Mouse (Mus musculus): ENCODE results near the gene Susd4.

Susd4 gene

DNA sequence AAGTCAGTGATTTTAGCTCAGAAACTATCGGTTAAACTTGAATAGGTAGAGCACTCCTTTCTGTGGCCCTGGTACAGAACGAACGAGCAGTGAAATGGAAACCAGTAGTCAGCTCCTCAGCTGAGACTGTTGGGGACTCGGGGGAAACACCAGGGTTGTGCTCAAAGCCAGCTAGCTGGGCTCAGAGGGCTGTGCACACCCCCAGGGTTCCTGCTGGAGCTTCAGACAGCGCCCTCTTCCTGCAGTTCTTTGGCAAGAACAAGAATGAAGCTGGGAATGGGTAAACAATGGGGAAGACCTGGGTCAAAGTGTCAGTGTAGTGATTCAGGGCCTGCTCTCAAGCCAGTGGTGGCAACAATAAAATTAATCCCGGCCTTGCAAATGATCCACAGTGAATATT lies 88.5 kb downstream of the Susd4 start:
- no peak for DNase-seq (ENCODE audit: low read depth, low spot score)

DNA sequence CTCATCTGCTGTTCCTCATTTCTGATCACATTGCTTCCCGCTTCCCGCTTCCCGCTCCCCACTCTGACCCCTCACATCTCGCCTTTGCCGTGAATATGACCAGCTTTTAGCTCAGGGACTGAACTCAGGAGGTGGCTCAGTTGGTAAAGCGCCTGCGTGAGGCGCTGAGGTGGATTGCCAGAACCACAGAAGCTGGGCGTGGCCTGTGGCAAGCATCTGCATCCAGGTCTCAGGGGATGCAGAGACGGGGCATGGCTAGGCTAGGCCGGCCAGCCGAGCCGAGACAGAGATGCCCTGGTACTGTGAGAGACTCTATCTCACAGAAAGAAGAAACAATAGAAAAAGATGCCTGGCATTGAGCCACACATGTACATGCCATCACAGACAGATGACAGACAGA lies 93.0 kb downstream of the Susd4 start:
- DNase-seq (ENCODE audit: low read depth, low spot score), result no peak

DNA sequence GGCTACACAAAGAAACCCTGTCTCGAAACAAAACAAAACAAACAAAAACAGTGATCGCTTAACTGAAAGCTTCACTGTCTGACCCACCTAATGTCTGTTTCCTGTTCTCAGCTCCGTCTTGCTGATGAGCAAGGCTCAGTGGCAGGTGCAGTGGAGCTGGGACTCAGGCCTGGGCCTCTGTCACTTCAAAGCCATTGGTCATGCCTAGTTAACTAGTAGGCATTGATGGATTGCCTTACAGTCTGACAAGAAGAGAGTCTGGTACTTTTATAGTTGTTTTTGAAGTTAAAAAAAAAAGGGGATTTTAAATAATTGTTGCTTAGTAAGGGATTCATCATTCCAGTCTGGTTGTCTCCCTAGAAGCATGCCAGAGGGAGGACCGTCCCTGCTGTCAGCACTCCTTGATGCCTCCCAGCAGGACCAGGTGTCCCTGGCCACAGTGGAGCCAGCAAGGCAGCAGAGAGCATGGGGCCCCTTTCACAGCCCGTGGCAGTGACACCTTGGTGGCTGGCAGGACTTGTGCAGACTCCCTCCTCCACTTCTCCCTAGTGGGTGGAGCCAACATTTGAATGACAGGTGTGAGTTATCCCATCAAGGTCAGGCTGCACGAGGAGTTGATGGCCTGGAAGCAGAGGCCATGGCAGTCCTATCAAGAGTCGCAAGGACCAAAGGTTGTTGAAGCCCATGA lies 98.2 kb downstream of the Susd4 start:
- peak; percentile 9 for DNase-seq (ENCODE audit: low read depth, low spot score)

DNA sequence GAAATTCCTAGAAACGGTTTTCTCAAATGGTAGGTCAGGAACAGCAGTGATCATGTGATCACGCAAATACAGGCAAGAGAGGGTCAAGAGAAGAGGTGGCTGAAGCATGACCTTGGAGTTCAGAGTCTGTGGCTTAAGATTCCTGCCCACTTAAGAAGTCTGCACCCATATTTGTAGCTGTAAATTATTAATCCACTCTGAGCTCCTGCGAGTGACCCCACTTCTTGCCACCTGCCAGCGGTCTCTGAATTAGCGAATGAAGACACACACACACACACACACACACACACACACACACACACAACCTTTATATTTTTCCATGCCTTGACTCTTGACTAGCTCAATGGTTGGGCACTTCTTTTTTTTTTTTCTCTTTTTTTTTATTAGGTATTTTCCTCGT lies 99.7 kb downstream of the Susd4 start:
- no peak for DNase-seq (ENCODE audit: low read depth, low spot score)

DNA sequence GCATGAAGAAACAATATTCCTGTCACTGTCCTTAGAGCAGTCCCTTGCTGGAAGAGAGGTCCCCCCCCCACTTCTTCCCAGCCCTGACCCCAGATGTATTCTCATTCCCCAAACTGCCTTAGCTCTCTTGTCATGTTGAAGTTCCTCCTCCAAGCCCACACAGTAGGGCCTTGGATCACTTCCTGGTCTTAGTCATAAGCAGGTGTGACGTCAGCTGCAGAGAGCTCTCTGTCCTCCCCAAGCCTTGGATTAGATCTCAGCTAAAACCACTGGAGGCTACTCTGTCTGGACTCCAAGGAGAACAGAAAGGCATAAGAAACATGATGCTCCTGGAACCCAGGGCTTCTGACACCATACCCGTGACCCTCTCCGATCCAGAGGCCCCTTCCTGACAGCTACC lies 104.2 kb downstream of the Susd4 start:
- DNase-seq (ENCODE audit: low read depth, low spot score), result no peak

DNA sequence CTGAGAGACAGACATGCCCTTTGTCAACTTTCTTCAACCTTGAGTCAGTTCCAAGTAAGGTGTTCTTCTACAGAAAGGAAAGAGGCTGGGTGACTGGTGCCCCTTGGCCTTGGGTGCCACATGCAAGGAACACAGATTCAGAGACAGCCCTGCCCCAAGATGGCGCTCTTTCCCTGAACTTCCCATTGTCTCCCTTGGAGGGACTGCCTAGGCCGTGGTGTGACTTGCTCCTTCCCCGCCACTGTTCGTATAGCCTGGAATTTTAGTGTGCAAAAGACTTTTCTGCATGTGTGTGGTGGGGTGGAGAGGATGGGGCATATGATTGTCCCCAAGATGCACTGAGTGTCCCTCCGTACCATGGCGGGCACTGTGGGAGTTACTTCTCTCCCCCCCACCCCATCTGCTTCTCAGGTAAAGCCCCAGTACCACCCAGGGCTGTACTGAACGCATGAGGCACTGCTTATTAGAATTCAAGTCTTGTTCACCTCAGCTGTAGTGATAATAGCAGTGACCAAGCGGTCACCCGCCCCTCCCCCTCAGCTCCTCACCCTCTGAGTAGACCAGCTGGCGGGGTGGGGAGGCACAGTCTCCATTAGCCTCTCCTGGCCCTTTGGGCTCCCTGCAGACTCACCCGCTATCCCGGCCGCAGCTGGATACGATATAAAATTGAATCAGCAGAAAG lies 104.9 kb downstream of the Susd4 start:
- no peak for DNase-seq (ENCODE audit: low read depth, low spot score)

DNA sequence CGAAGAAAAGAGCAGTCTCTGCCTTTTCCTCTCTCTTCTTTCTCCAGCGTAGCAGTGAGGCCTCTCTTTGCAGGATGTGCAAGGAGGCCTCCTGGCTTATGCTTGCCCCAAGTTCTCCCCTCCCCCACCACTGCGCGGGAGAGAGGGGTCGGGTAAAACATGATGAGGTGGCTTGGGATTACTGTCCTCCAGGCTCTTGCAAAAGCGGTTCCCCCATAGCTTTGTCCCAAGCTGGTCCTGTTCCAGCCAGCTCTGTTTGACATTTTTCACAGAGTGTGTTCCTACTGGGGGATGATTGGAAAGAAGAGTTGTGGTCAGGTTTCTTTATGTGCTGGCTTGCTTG lies 105.4 kb downstream of the Susd4 start:
- no peak for DNase-seq (ENCODE audit: low read depth, low spot score)

DNA sequence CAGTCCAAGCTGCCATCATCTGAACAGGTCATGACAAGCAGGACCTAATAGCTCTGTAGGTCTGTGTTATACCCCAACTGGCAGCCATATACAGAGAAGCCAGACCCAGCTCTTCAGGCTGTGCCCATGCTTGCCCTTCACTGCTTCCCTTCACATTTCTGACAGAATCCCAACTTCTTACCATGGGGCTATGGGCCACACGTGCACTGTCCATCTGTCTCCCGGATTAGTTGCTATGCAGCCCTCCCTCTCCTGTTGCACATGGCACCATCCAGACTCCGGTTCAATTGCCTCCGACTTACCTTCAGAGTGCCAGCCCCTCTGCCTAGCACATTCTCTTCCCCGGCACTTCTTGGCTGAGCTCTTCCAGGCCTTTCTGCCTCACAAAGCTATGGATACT lies 114.5 kb downstream of the Susd4 start:
- no peak for DNase-seq (ENCODE audit: low read depth, low spot score)

DNA sequence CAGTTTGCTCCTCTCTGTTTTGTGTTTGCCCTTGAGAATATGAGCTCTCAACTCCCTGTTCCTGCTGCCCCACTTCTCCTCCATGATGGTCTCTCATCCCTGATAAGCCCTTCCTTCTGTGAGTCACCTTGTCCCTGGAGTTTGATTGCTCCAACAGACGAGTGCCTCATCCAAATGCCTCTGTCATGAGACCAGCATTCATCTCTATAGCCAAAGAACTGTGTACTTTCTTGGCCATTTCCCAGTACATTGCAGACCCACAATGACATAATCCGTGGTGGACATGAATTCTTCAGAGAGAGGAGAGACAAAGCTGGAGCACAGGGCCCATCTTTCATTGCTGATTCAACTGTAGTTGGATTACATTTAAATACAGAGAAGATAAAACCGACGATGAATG lies 115.1 kb downstream of the Susd4 start:
- DNase-seq (ENCODE audit: low read depth, low spot score), result no peak

DNA sequence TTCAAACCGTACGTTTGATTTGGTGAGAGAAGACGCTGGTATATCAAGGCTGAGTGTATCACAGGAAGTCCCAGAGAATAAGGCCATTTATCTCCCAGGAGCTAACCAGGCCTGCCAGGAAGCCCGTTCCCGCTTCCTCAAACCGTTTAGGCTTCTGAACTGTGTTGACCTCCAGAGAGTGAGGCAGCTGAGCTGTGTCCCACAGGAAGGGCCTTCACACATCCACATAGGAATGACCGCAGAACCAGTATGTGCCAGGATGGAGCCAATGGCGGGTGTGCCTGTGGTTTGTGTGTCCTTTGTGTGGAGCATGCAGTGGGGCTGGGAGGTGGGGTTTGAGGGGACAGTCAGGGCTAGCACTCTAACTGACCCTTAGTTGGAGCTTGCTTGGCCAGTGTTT lies 117.6 kb downstream of the Susd4 start:
- no peak for DNase-seq (ENCODE audit: low read depth, low spot score)

DNA sequence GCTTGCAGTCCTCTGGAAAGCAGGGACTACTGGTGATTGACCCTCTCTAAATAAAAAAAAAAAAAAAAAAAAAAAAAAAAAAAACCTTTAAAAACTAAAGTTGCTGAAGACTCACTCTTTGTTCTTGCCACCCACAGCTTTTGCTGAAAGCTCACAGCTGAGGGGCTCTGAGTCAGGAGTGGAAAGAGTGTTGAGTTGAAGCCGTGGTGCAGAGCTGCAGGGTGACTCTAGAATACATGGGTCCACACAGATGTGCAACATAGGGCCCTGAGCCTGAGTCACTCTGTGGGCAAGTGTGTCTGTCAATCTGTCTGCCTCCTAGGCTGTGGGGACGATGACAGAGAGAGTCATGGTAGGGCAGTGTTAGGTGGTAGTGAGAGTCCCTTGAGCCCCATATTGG lies 119.0 kb downstream of the Susd4 start:
- no peak for DNase-seq (ENCODE audit: low read depth, low spot score)

DNA sequence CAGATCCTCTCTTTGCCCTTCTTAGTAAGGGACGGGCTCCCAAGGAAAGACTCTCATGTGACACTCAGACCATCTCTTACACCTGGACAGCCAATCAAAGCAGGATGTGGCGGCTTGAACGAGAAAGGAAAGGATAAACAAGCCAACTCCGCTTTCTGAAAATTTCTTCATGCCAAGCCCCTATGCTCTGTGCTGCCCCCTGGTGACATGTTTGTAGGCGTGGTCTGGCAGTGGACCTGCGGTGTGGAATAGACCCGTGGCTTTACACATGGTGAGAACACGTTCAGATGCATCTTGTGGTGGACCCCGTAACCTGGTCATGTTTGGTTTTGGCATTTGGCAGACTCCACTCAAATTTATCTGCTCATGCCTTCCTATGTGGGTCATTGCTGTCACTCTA lies 132.0 kb downstream of the Susd4 start:
- DNase-seq (ENCODE audit: low read depth, low spot score), result peak; percentile 44

DNA sequence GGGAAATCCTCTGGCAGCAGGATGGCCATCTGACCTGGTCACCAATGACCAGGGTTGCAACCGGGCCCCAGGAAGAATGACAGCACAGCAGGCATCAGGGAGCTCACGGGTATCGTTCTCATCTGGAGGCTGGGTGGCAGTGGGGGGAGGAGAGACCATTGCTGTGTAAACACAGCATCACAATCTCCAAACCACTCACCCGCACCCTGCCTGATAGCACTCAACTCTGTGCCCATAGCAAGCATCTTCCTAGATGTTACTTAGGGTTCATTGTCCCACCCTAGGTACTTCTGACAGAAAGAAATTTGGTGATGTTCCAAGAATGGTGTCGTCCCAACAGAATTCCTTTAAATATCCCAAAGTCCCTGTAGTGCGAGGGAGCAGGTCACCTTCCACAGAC lies 133.4 kb downstream of the Susd4 start:
- DNase-seq (ENCODE audit: low read depth, low spot score), result no peak

DNA sequence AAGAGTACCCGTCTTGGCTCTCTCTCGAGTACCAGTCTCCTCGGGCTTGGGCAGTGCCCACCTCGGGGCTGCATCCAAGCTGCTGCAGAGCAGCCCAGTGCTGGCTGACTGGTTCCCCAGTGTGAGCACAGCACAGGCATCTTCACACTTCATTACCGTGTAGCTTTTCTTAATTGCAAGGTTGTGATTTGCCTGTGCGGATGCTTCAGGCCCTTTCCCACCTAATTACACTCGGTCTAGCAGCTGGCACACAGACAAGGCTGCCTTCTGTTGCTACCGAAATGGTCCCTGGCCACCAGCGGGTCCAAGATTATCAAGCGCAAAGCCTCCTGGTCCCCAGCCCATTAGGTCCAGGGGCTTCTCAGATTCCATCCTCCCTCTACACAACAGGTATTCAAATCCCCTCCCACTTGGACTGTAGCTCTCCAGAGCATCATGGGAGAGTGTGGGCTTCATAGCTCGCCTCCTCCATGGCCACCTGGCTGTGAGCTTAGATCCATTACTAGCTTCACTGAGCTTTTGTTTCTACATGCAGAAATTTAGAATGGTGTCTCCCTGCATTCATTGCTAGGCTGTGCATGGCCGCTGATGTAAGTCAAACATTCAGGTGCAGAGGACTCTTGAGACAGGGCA lies 134.0 kb downstream of the Susd4 start:
- no peak for DNase-seq (ENCODE audit: low read depth, low spot score)

DNA sequence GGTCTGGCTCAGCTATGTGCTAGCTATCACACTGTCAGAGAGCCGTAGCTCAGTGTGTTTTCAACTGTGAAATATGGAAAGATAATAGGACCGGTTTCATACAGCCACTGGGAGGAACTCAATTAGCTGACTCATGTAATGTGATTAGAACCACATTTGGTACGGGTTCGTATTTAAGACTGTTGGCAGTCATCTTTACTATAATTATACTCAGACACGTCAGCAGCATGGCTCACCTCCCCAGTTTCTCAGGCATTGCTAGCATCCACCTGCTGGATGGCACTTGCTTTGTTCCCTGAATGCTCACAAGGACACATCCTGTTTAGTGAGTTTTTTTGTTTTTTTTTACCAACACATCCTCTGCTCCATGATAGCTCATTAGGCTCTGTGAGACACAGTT lies 138.4 kb downstream of the Susd4 start:
- no peak for DNase-seq (ENCODE audit: low read depth, low spot score)

DNA sequence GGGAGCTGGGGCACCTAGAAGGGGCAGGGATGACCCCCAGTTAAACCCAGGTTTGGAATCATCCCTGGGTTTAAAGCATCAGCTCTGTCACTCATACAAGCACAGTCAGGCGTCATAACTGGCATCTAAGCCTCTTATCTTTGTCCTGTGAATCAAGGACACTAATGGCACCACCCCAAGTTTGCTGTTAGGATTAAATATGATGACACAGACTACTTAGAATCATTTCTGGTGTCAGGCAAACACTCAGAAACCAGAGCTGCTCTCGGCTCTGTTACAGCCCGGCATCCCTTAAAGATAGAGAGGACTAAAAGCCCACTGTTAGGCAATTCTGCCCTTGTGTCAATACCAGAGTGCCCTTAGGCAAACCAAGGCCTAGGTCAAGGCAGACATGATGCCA lies 139.2 kb downstream of the Susd4 start:
- DNase-seq (ENCODE audit: low read depth, low spot score), result no peak

DNA sequence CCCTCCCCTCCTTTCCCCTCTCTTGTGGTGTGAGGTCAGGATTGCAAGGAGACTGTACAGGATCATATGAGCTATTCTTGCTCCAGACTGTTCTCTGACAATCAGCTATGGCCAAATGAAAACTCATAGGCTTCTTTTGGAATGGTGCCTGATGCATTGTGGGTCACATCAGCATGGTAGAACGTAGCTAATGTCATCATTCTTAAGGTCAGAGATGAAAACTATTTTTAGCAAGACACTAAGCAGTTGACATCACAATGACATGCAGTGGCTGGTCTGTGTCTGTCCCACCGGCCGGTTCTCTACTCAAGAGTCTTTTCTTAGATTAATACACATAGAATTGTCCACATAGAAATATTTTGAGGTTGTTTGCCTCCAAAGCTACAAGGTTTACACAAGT lies 142.0 kb downstream of the Susd4 start:
- DNase-seq (ENCODE audit: low read depth, low spot score), result no peak

DNA sequence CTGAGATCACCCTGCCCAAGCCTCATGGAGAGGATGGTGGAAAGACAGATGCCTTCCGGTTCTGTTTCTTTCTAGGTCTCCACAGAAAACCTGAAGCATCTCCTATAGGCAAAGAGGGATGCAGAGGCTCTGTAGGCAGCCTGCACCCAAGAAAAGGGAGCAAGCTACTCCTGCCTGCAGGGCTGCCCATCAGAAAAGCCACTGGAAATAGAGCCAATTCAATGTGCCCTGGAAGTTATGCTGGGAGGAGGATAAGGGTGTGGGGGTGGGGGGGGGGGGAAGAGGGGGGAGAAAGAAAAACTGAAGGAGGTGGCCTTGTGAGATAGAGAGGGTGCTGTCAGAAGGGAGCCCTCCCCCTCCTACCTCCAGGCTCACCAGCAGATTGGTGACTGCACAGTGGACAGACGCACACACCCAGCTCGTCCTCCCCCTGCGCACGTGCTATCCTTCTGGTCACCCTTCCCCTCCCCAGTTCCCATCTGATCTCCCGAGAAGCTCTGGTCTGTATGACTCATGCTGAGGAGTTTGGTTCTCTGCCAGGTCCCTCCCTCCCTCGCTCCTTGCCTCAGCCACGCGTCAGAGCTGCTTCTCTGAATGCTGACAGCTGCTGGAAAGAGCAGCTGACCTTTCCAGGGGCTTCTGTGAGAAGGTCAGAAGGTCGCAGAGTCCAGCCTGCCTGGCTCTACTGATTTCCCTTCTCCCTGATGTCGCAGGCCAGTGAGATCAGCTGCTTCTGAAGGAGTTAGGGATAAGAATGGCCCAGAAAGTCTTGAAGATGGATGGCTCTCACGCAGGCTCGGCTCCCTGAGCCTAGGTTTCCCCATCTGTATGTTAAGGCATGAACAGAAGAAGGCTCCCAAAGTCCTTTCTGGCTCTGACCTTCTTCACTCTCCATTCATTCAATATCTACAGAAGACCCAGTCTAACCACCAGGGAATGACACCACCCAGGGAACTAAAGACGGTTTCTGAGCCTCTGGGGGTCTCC lies 144.7 kb downstream of the Susd4 start:
- DNase-seq (ENCODE audit: low read depth, low spot score), result peak; percentile 52

DNA sequence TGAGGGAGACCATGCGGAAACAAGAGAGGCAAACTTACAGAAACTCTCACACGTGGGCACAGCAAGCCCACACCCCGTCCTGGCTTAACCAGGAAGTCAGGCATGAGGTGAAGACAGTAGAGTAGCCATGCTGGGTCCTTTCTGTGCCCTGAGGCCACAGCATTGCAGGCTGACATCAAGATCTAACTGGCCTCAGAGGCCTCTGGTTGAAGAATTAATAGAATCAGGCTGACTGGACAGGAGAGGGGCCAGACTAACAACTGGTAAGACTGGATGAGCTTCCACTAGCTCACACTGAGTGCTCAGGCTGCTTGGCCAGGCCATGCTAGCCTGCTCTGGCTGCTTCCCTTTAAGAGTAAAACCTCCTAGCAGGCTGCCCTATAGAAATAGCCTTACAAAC lies 145.4 kb downstream of the Susd4 start:
- DNase-seq (ENCODE audit: low read depth, low spot score), result no peak

DNA sequence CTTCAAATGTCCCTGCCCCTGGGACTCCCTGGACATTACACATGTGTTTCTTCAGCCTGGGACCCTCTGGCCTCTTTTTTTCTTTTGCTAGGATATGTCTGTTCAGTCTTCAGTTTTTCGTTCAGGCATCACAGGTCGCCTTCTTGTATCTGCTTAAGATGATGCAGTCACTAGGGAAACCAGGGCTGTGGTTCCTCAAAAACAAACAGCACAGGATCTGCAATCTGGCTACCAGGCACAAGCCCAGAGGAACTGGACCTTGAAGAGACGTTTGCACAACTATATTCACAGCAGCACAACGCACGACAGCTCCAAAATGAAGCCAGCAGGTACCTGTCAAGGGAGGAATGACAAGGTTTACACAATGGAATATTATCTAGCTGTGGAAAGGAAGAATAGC lies 145.9 kb downstream of the Susd4 start:
- DNase-seq (ENCODE audit: low read depth, low spot score), result no peak

DNA sequence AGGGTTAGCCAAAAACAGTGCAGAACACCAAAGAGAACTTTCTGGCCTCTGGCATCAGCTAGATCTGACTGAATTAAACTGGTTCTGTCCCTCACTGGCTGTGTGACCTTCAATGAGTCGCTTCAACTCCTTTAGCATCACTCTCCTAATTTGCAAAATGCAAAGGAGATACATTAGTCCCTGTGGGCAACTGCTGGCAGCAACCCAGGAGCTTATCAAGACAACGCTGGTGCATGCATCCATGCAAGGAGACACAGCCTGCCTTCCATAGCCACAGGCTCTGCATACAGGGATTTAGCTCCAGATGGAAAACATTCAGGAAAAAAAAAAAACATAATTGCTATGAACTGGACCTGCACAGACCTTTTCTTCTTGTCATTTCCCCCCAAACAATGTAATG lies 148.9 kb downstream of the Susd4 start:
- no peak for DNase-seq (ENCODE audit: low read depth, low spot score)

All from forelimb bud, embryonic 11.5 days (tissue).